Mouse (Mus musculus): ENCODE results near the gene Bcl2l13.

DNA sequence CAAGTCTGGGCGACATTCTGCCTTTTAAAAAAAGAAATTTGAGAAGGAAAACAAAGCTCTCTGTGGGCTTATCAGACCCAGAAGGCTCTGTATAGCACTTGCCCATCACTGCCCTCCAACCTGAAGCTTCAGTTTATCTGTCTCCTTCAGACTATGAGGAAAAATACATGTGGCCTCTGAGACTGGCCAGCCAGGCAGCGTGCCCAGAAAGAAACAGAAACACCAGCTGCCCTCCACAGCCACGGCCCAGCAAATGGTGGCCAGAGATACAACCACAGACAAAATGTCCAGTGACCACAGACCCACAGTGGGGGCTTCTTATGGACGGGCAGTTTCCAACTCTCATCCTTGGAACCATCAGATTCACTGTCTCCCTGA, 78.5 kb downstream of the Bcl2l13 start:
- TF ChIP-seq POLR2A (IDR thresholded peaks at IDR 0.05; ENCODE audit: control insufficient read depth, low read depth, low read length) (no peak), CTCF (IDR thresholded peaks at IDR 0.05; ENCODE audit: control insufficient read depth, insufficient read depth, insufficient replicate concordance, low read depth, low read length) (no peak)
